Mouse (Mus musculus): ENCODE results near the gene Otud1. TPM values are rescaled to one million over a fixed set of nuclear protein-coding genes. Genes with fewer than 3 reads are reported as not detected.

Gene Otud1
- polyA plus RNA-seq (2012; ENCODE audit: insufficient read depth, insufficient read length, missing spikeins) = 11.3 and 12.5 TPM in 2 replicates

DNA sequence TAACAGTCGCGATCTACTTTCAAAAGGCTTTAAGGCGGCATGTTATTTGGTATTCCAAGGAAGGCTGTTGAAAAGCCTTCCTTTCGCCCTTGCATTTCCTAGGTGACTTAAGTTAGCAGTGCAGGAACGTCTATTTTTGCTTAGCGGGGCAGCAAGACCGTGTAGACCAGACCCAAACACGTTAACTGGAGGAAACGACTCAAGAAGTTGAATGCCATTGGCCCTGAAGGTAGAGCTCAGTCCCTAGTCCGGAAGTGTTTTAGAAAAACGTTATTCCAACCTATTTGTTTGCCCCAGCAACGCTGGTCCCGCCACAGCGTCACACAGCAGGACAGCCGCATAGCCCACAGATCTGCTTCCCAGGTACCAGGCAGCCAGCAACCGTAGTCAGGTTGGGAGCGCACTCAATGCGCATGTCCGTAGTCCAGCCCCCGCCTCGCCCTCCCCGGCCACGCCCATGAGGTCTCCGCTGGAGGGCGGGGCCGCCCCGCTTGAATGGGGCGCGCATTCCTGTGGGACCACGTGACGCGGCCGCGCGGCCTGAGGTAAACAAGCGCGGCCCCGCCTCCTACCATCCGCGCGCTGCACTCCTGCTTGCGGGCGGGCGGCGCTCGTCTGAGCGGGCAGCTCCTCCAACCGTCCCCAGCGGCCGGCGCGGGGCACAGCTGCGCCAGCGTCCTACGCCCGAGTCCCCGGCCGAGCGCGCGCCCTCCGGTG, at the start of gene Otud1:
Gene Otud1 (plus strand): TSS at position 595 of the 717 bp plus-strand sequence.
- Histone ChIP-seq H3K4me1 (ENCODE audit: control insufficient read depth, insufficient read depth, low read length) (peaks cover 17% of the 10 kb centered on the region), H3K4me3 (ENCODE audit: insufficient read depth, low read length) (peak within 1 kb of the TSS; percentile 71), H3K27ac (ENCODE audit: insufficient read depth, low read depth, low read length) (peak within 1 kb of the TSS; percentile 78)
- TF ChIP-seq POLR2A (IDR thresholded peaks at IDR 0.05; ENCODE audit: borderline replicate concordance, low read depth, low read length) (no peak), CTCF (IDR thresholded peaks at IDR 0.05; ENCODE audit: low read depth, low read length) (no peak)

DNA sequence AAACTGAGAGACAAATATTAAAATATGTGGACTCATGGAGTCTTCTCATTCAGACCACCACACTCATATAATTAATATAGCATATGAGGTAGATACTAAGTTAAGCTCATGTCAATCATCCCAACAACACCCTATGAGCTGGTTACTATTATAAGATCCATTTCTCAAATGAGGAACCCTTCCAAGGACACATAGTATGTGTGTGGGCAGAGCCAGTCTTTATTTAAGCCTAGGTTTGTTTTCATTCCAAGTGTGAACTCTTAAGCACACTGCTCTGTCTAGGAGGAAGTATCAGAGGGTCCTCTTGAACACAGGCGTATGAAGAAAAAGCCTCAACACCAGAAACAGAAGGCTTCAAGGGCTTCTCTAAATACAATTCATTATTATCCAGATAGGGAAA, 49.7 kb upstream of the Otud1 start:
- H3K4me1 ChIP-seq (ENCODE audit: control insufficient read depth, insufficient read depth, low read length) = no peaks in the 10 kb centered on the region
- H3K27ac ChIP-seq (ENCODE audit: insufficient read depth, low read depth, low read length) = no peak overlapping the region
- H3K4me3 ChIP-seq (ENCODE audit: insufficient read depth, low read length) = no peak overlapping the region
- no peak for TF ChIP-seq POLR2A (IDR thresholded peaks at IDR 0.05; ENCODE audit: borderline replicate concordance, low read depth, low read length)
- no peak for TF ChIP-seq CTCF (IDR thresholded peaks at IDR 0.05; ENCODE audit: low read depth, low read length)

DNA sequence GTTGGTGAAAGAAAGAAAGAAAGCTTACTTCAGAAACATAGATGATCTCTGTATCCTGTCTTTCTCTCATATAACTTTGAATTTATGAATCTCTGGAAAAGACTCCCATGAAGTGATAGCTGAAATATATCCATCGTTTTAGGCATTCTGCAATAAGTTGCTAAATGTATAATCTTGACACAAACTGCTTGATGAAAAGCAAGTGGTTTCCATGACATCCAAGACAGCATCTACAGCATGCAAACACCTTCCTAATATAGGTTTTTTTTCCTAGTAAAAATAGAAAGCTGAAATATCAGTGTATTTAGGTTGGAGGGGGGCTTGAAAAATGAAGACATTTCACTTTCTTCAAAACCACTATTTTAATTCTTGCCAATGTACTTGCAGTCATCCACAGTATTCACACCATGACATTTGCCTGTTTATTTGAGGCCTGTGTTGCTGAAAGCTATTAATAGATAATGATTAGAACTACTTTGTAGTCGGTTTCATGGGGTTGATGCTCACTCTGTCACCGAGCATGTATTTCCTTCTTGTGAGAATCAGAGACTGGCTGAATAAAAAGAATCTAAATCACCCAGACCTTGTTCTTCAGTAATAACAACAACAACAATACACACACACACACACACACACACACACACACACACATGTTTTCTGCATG, 49.0 kb upstream of the Otud1 start:
- TF ChIP-seq POLR2A (IDR thresholded peaks at IDR 0.05; ENCODE audit: borderline replicate concordance, low read depth, low read length) (no peak), CTCF (IDR thresholded peaks at IDR 0.05; ENCODE audit: low read depth, low read length) (no peak)

DNA sequence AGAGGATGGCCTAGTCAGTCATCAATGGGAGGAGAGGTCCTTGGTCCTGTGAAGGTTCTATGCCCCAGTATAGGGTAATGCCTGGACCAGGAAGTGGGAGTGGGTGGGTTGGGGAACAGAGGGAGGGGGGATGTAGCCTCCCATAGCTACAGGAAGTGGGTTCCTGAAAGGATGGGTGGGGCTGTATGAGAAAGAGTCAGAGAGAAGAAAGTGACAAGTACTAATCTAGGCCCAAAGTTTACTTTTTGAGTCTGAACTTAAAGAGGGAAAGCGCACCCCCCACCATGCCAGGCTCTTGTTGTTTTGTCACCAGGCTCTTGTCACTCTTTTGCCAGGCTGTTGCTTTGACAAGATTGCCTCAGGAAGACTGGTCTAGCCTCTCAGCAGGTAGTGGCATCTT, 35.5 kb upstream of the Otud1 start:
- TF ChIP-seq POLR2A (IDR thresholded peaks at IDR 0.05; ENCODE audit: borderline replicate concordance, low read depth, low read length) (no peak), CTCF (IDR thresholded peaks at IDR 0.05; ENCODE audit: low read depth, low read length) (no peak)
- H3K4me3 ChIP-seq (ENCODE audit: insufficient read depth, low read length) = no peak overlapping the region
- H3K27ac ChIP-seq (ENCODE audit: insufficient read depth, low read depth, low read length) = no peak overlapping the region
- peaks cover 6% of the 10 kb centered on the region for H3K4me1 ChIP-seq (ENCODE audit: control insufficient read depth, insufficient read depth, low read length)

More for the DNA sequence above, 49.0 kb upstream of the Otud1 start:
- no peak overlapping the region for H3K27ac ChIP-seq (ENCODE audit: insufficient read depth, low read depth, low read length)
- H3K4me1 ChIP-seq (ENCODE audit: control insufficient read depth, insufficient read depth, low read length) = no peaks in the 10 kb centered on the region
- no peak overlapping the region for H3K4me3 ChIP-seq (ENCODE audit: insufficient read depth, low read length)

DNA sequence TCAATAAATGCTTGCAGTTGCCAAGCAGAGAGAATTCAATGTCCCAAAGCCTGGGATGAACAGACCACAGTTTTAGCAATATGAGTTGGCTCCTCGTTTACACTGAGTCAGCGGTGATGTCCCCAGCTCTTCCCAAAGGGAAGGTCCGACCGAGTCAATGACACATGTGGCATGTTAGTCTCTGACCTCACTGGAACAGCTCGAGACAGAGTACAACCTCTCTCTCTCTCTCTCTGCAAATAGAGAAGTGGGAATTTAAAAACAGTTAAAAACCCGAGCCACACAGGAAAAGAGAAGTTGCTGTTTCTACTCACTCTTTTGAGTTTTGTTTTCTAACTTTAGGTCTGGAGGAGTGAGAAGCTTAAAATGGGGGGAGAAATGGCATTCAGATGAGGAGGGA, 30.5 kb upstream of the Otud1 start:
- H3K4me1 ChIP-seq (ENCODE audit: control insufficient read depth, insufficient read depth, low read length) = peaks cover 27% of the 10 kb centered on the region
- peak overlapping the region; percentile 91 for H3K27ac ChIP-seq (ENCODE audit: insufficient read depth, low read depth, low read length)
- no peak overlapping the region; the same call in 1 of the 2 replicates for H3K4me3 ChIP-seq (ENCODE audit: insufficient read depth, low read length)
- no peak for TF ChIP-seq CTCF (IDR thresholded peaks at IDR 0.05; ENCODE audit: low read depth, low read length)
- TF ChIP-seq POLR2A (IDR thresholded peaks at IDR 0.05; ENCODE audit: borderline replicate concordance, low read depth, low read length) = no peak

DNA sequence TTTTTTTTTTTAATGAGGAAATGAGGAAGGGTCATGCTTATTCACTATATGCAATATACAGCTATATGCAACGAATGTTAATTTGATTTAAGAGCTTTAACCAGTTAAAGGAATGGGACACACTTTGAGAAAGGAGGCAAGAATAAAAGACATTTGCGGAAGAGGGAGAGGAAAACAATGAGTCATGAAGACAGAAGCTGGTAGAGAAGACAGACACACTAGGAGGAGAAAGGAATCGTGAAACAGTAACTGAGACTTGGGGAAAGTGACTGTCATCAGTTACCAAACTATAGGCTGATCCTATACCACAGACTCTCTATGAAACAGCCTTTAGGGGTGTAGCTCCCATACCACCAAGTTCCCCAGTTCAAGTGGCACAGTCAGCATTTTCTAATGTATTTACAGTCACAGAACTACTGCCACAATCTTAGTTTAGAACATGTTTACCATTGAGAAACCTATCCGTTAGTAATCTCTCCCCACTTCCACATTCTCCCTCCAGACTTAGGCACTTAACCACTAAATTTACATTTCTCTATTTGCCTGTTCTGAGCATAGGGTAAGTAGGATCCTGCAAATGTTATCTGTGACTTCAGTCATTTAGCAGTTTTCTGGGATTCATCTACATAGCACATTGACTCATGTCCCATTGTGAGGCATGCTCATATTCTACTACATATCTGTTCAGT, 29.5 kb upstream of the Otud1 start:
- peak overlapping the region; percentile 91 for H3K27ac ChIP-seq (ENCODE audit: insufficient read depth, low read depth, low read length)
- H3K4me3 ChIP-seq (ENCODE audit: insufficient read depth, low read length) = peak overlapping the region; percentile 15; the same call in 1 of the 2 replicates
- H3K4me1 ChIP-seq (ENCODE audit: control insufficient read depth, insufficient read depth, low read length) = peaks cover 24% of the 10 kb centered on the region
- TF ChIP-seq CTCF (IDR thresholded peaks at IDR 0.05; ENCODE audit: low read depth, low read length) (no peak), POLR2A (IDR thresholded peaks at IDR 0.05; ENCODE audit: borderline replicate concordance, low read depth, low read length) (no peak)

DNA sequence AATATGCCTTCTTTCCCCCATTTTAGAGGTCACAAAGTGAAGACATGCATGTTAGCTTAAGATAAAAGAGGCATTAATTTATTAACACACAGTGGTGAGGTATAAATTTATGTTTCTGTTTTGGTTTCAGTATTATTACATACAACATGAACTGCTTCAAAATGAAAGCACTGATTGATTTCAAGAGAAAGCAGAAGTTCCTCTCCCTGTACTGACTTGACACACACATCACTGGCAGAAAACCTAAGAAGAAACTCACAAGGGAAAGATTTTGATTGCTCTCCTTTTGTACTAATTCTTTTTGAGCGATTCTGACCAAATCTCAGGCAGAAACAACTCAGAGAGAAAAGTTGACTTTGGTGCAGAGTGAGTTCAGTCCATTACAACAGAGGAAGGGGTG, 27.0 kb upstream of the Otud1 start:
- Histone ChIP-seq H3K4me1 (ENCODE audit: control insufficient read depth, insufficient read depth, low read length) (peaks cover 24% of the 10 kb centered on the region), H3K4me3 (ENCODE audit: insufficient read depth, low read length) (no peak overlapping the region), H3K27ac (ENCODE audit: insufficient read depth, low read depth, low read length) (peak overlapping the region; percentile 15; the same call in 1 of the 2 replicates)
- TF ChIP-seq CTCF (IDR thresholded peaks at IDR 0.05; ENCODE audit: low read depth, low read length) (no peak), POLR2A (IDR thresholded peaks at IDR 0.05; ENCODE audit: borderline replicate concordance, low read depth, low read length) (no peak)

DNA sequence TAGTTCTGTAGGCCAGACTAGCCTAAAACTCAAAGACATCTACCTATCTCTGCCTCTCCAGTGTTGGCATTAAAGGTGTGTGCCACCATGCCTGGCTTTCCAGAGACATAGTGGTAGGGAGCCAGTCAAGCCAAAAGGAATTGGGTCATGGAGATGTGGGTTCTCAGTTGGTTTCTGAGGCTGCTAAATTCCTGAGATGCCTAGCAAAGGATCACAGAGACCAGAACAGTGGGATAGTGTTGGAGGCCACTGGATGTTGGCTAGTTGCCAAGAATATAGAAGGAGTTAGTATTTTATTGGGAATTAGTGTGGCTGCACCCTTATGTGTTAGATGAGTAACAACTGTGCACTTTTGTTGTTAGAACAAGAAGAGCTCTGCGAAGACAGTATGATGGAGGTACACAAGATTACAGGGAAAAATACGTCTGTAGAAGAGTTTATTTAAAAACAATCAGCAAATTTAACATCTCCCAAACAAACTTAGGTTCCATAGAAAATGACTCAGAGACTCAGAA, 24.1 kb upstream of the Otud1 start:
- Histone ChIP-seq H3K4me3 (ENCODE audit: insufficient read depth, low read length) (no peak overlapping the region), H3K4me1 (ENCODE audit: control insufficient read depth, insufficient read depth, low read length) (peaks cover 20% of the 10 kb centered on the region), H3K27ac (ENCODE audit: insufficient read depth, low read depth, low read length) (no peak overlapping the region)
- TF ChIP-seq POLR2A (IDR thresholded peaks at IDR 0.05; ENCODE audit: borderline replicate concordance, low read depth, low read length) (no peak), CTCF (IDR thresholded peaks at IDR 0.05; ENCODE audit: low read depth, low read length) (no peak)

DNA sequence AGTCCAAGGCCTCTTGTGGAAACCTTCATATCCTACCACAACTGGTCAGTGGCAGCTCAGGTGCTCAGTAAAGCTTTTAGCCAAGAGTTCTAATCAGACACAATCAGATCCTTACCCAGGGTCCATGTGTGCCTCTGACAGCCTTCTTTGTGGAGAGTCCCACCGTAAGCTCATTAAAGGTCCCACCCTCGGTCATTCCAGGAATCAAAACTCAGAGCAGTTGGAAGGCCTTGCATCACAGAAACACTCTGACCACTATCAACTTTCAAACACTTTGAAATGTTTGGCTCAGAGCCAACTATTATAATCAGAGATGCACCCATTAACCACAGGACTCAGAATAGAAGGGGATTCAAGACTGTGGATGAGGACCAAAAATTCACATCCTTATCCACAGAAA, 12.4 kb upstream of the Otud1 start:
- TF ChIP-seq CTCF (IDR thresholded peaks at IDR 0.05; ENCODE audit: low read depth, low read length) (no peak), POLR2A (IDR thresholded peaks at IDR 0.05; ENCODE audit: borderline replicate concordance, low read depth, low read length) (no peak)

More for the DNA sequence above, 12.4 kb upstream of the Otud1 start:
- H3K4me3 ChIP-seq (ENCODE audit: insufficient read depth, low read length) = no peak overlapping the region
- peaks cover 4% of the 10 kb centered on the region; the same call in 1 of the 2 replicates for H3K4me1 ChIP-seq (ENCODE audit: control insufficient read depth, insufficient read depth, low read length)
- no peak overlapping the region for H3K27ac ChIP-seq (ENCODE audit: insufficient read depth, low read depth, low read length)

Measured in bone marrow macrophage, adult 2 months (primary cell).